Mouse (Mus musculus) myocyte (in vitro differentiated cells): ENCODE data around the gene Tecr. TPM values are rescaled to one million over a fixed set of nuclear protein-coding genes. Genes with fewer than 3 reads are reported as not detected.

Source experiments
- H3K27me3 ChIP-seq: one replicate; pipeline ENCODE4 v1.6.1; 2011; ENCODE audit not compliant: control insufficient read depth, insufficient read depth, insufficient read length
- H3K36me3 ChIP-seq: one replicate; pipeline ENCODE4 v1.6.1; 2011; ENCODE audit not compliant: control insufficient read depth, insufficient read depth
- H3K4me2 ChIP-seq: one replicate; pipeline ENCODE4 v1.6.1; 2011; ENCODE audit warnings: low read depth, control low read depth
- H3K4me3 ChIP-seq: one replicate; pipeline ENCODE4 v1.5.1; 2011; ENCODE audit warnings: mild to moderate bottlenecking, control low read depth, moderate library complexity
- H3K79me2 ChIP-seq: one replicate; pipeline ENCODE4 v1.6.1; 2011; ENCODE audit not compliant: control insufficient read depth, insufficient read depth
- H3ac ChIP-seq: one replicate; pipeline ENCODE4 v1.6.1; 2011; ENCODE audit not compliant: control insufficient read depth, insufficient read length
- CEBPB ChIP-seq: IDR thresholded peaks from 2 replicates; pipeline ENCODE4 v1.6.1; 2011; ENCODE audit warnings: mild to moderate bottlenecking, moderate library complexity; ENCODE audit not compliant: poor library complexity, insufficient read depth, severe bottlenecking
- E2F4 ChIP-seq: IDR thresholded peaks from one replicate; pipeline ENCODE4 v1.6.1; 2011; ENCODE audit warnings: mild to moderate bottlenecking, control low read depth, moderate library complexity; ENCODE audit not compliant: insufficient read depth
- MAX ChIP-seq: IDR thresholded peaks from one replicate; pipeline ENCODE4 v1.6.1; 2011; ENCODE audit warnings: low read depth, mild to moderate bottlenecking, control low read depth
- MYOD1 ChIP-seq, 3 experiments: IDR thresholded peaks; one replicate each; pipeline ENCODE4 v1.6.1; 2011; ENCODE audit warnings: control low read depth in 2 of 3, low read depth in 2 of 3, mild to moderate bottlenecking in 2 of 3, moderate library complexity in 1 of 3; ENCODE audit not compliant: insufficient read length in 2 of 3, control insufficient read depth in 1 of 3
- MYOG ChIP-seq, 3 experiments: IDR thresholded peaks; one replicate each; pipeline ENCODE4 v1.6.1; 2011; ENCODE audit warnings: control low read depth in 2 of 3, low read depth in 2 of 3, mild to moderate bottlenecking in 2 of 3; ENCODE audit not compliant: insufficient read length in 2 of 3, control insufficient read depth in 1 of 3, insufficient read depth in 1 of 3
- POLR2A ChIP-seq: IDR thresholded peaks from one replicate; pipeline ENCODE4 v1.6.1; 2011; ENCODE audit warnings: low read depth, mild to moderate bottlenecking, control low read depth, moderate library complexity; ENCODE audit not compliant: insufficient read length
- POLR2AphosphoS2 ChIP-seq: IDR thresholded peaks from one replicate; pipeline ENCODE4 v1.6.1; 2011; ENCODE audit warnings: low read depth, control low read depth; ENCODE audit not compliant: insufficient read length
- SRF ChIP-seq: IDR thresholded peaks from one replicate; pipeline ENCODE4 v1.6.1; 2011; ENCODE audit warnings: low read depth; ENCODE audit not compliant: control insufficient read depth, insufficient read length
- TCF12 ChIP-seq: IDR thresholded peaks from one replicate; pipeline ENCODE4 v1.6.1; 2011; ENCODE audit warnings: mild to moderate bottlenecking, control low read depth; ENCODE audit not compliant: poor library complexity, insufficient read depth, severe bottlenecking
- TCF3 ChIP-seq: IDR thresholded peaks from one replicate; pipeline ENCODE4 v1.6.1; 2011; ENCODE audit warnings: low read depth, control low read depth; ENCODE audit not compliant: insufficient read length
- USF1 ChIP-seq: IDR thresholded peaks from one replicate; pipeline ENCODE4 v1.6.1; 2011; ENCODE audit warnings: low read depth, mild to moderate bottlenecking, control low read depth, moderate library complexity
- polyA plus RNA-seq: library from polyadenylated mRNA; unstranded; fragments of >200 nt; fragmentation: generic; extraction: Trizol; gene quantifications from one replicate; pipeline ENCODE4 v1.2.1, GENCODE M21; 2012; ENCODE audit warnings: missing spikeins

The Tecr gene
- polyA plus RNA-seq, 1 experiment, result 459 TPM

DNA sequence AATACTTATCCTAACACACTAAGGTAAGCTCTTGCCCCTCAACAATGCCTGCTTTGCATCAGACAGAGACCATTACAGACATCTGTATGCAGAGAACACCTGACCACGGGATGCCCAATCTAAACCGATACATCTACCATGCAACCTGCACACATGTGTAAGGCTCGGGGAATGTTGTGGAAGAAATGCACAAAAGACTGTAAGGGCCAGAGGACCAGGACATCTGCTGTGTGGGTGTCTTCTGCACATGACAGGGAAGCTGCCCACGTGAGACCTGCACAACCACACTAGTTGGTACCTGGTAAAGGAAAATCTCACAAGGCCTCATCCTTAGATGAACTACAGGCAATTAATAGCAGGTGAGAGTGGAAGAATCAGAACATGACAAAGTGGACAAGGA lies 44.5 kb downstream of the Tecr start:
- Histone ChIP-seq H3ac (no peak overlapping the region), H3K27me3 (peaks cover 6% of the 10 kb centered on the region), H3K36me3 (no peaks in the 10 kb centered on the region), H3K79me2 (peaks cover 11% of the 10 kb centered on the region), H3K4me3 (no peak overlapping the region), H3K4me2 (no peak overlapping the region)
- TF ChIP-seq USF1, result no peak
- TF ChIP-seq MYOG (IDR thresholded peaks at IDR 0.05; ENCODE audit: control insufficient read depth in 1 of 3, insufficient read depth in 1 of 3, insufficient read length in 2 of 3, low read depth in 2 of 3), result no peak
- no peak for TF ChIP-seq POLR2AphosphoS2
- TF ChIP-seq TCF12, result no peak
- TF ChIP-seq POLR2A, result no peak
- no peak for TF ChIP-seq E2F4
- TF ChIP-seq MAX, result no peak
- TF ChIP-seq CEBPB, result no peak

- Histone ChIP-seq H3K4me3 (no peak overlapping the region), H3K79me2 (peaks cover 9% of the 10 kb centered on the region), H3ac (no peak overlapping the region), H3K4me2 (no peak overlapping the region), H3K36me3 (no peaks in the 10 kb centered on the region), H3K27me3 (peaks cover 6% of the 10 kb centered on the region)
- no peak for TF ChIP-seq MAX
- no peak for TF ChIP-seq MYOD1 (IDR thresholded peaks at IDR 0.05; ENCODE audit: control insufficient read depth in 1 of 3, insufficient read length in 2 of 3, low read depth in 2 of 3)
These were observed 45.1 kb downstream of the Tecr start for GRCm38 (mm10) chr8:83562669-83563068.

DNA sequence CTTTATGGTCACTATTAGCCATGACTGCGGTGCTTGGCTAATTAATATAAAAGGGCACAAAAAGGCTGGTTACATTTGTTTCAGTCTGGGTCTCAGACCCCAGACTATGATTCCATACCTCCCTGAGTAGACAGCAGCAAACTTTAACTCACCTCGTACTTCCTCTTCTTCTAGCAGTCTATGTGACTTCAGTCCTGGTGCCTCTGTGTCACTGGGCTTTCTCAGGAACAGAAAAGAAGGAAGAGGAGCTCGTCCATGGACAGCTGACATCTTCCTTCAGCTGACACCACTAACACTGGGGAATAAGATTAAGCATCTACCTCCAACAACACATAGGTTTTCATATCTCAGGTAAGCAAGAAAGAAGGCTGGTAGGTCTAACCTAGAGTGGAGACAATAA lies 72.0 kb downstream of the Tecr start, which contains the start of gene Olfr370:
Olfr370 (plus strand) TSS at position 45 of the 400 bp plus-strand sequence.
- Histone ChIP-seq H3K79me2 (no peaks in the 10 kb centered on the region), H3K4me2 (no peak within 1 kb of the TSS), H3ac (no peak within 1 kb of the TSS), H3K27me3 (no peaks in the 10 kb centered on the region), H3K36me3 (no peaks in the 10 kb centered on the region), H3K4me3 (no peak within 1 kb of the TSS)
- TF ChIP-seq MAX (no peak), TCF12 (no peak), SRF (no peak), E2F4 (no peak), MYOD1 (IDR thresholded peaks at IDR 0.05; ENCODE audit: control insufficient read depth in 1 of 3, insufficient read length in 2 of 3, low read depth in 2 of 3) (no peak)

- H3K27me3 ChIP-seq, result no peaks in the 10 kb centered on the region
- H3K4me2 ChIP-seq, result no peak overlapping the region
- no peak overlapping the region for H3K4me3 ChIP-seq
- H3K36me3 ChIP-seq, result no peaks in the 10 kb centered on the region
- TF ChIP-seq CEBPB, result no peak
- TF ChIP-seq POLR2AphosphoS2, result no peak
- TF ChIP-seq TCF3, result no peak
- no peak for TF ChIP-seq TCF12
- no peak for TF ChIP-seq POLR2A
- no peak overlapping the region for H3ac ChIP-seq
- H3K79me2 ChIP-seq, result no peaks in the 10 kb centered on the region
These were observed 73.0 kb downstream of the Tecr start for GRCm38 (mm10) chr8:83534802-83535201.

Other genes with a start within 250 kb of the Tecr start
- gene Clgn, start 218.1 kb downstream of the Tecr start, polyA plus RNA-seq, result not detected
- 22.4 TPM for gene Scoc, start 149.6 kb downstream of the Tecr start, polyA plus RNA-seq
- not detected for gene Olfr370, start 72.2 kb downstream of the Tecr start, polyA plus RNA-seq
- gene Ndufb7, start 41.3 kb downstream of the Tecr start, polyA plus RNA-seq, result 421 TPM
- gene Dnajb1, start 222 bp upstream of the Tecr start, polyA plus RNA-seq, result 17.7 TPM
- gene Gipc1, start 44.7 kb upstream of the Tecr start, polyA plus RNA-seq, result 85.5 TPM
- 0.78 TPM for gene Ptger1, start 58.7 kb upstream of the Tecr start, polyA plus RNA-seq
- gene Pkn1, start 91.2 kb upstream of the Tecr start, polyA plus RNA-seq, result 34.1 TPM
- gene Ddx39, start 107.2 kb upstream of the Tecr start, polyA plus RNA-seq, result 113 TPM
- gene Adgre5, start 133.4 kb upstream of the Tecr start, polyA plus RNA-seq, result 137 TPM